Mouse (Mus musculus): ENCODE measurements around the gene Gm13043. TPM values are rescaled to one million over a fixed set of nuclear protein-coding genes. Genes with fewer than 3 reads are reported as not detected.
"Not testable (repeated sequence)": the region's sequence is repeated elsewhere in the genome, so short reads cannot be mapped to it uniquely, and the experiment has no call there.

The Gm13043 gene
- polyA plus RNA-seq (2012; rRNA removed): not detected in 2 replicates

- TF ChIP-seq CTCF (IDR thresholded peaks at IDR 0.05; ENCODE audit: borderline replicate concordance, extremely low read depth, insufficient read depth, insufficient read length) (no peak), POLR2A (IDR thresholded peaks at IDR 0.05; ENCODE audit: borderline replicate concordance, extremely low read depth, insufficient read depth, insufficient read length, poor library complexity, severe bottlenecking) (no peak)
- no peak for DNase-seq (ENCODE audit: low read depth)
Observed at GRCm38 (mm10) chr4:143511043-143511442, at the start of gene Gm13043. TSS of gene Gm13043 (plus strand) at chr4:143511343.

- not testable (repeated sequence) for DNase-seq (ENCODE audit: low read depth)
Observed at GRCm38 (mm10) chr4:143535654-143536053, 24.5 kb downstream of the Gm13043 start, which contains the start of gene Gm13040. TSS of gene Gm13040 (plus strand) at chr4:143535954.

GRCm38 (mm10) chr4:143551400-143551799 is 40.3 kb downstream of the Gm13043 start, which contains the start of the genes BC080695 and Gm13057:
TSS of gene BC080695 (plus strand) at chr4:143551700.
TSS of gene Gm13057 (plus strand) at chr4:143551709.
- DNase-seq (ENCODE audit: low read depth): not testable (repeated sequence)

Other genes with a start within 250 kb of the Gm13043 start
- 24.7 and 33.6 TPM in 2 replicates for gene Pdpn, start 211.8 kb upstream of the Gm13043 start, polyA plus RNA-seq (2012; rRNA removed)
- 0.23 TPM in 2 replicates for gene Lrrc38, start 161.6 kb upstream of the Gm13043 start, polyA plus RNA-seq (2012; rRNA removed)
- not detected in 2 replicates for gene Pramel1, start 116.9 kb upstream of the Gm13043 start, polyA plus RNA-seq (2012; rRNA removed)
- 12.1 and 14.7 TPM in 2 replicates for gene Pramef8, start 98.9 kb upstream of the Gm13043 start, polyA plus RNA-seq (2012; rRNA removed)
- not detected in 2 replicates for gene Oog4, start 61.0 kb upstream of the Gm13043 start, polyA plus RNA-seq (2012; rRNA removed)
- gene Gm13040, start 24.6 kb downstream of the Gm13043 start, polyA plus RNA-seq (2012; rRNA removed): not detected in 2 replicates
- not detected in 2 replicates for gene BC080695, start 40.4 kb downstream of the Gm13043 start, polyA plus RNA-seq (2012; rRNA removed)
- not detected in 2 replicates for gene Gm13057, start 40.4 kb downstream of the Gm13043 start, polyA plus RNA-seq (2012; rRNA removed)
- not detected in 2 replicates for gene Gm13083, start 103.7 kb downstream of the Gm13043 start, polyA plus RNA-seq (2012; rRNA removed)
- gene Gm13088, start 145.9 kb downstream of the Gm13043 start, polyA plus RNA-seq (2012; rRNA removed): not detected in 2 replicates
- gene Gm13089, start 191.4 kb downstream of the Gm13043 start, polyA plus RNA-seq (2012; rRNA removed): not detected in 2 replicates
- gene Gm13078, start 208.1 kb downstream of the Gm13043 start, polyA plus RNA-seq (2012; rRNA removed): not detected in 2 replicates